Mouse (Mus musculus) embryonic fibroblast, embryonic 13.5 days (primary cell): ENCODE data around the gene C130026I21Rik.
"Not testable (repeated sequence)": the region's sequence is repeated elsewhere in the genome, so short reads cannot be mapped to it uniquely, and the experiment has no call there.

Experiments used
- CTCF ChIP-seq: IDR thresholded peaks from 2 replicates; pipeline ENCODE4 v1.5.1; 2011; ENCODE audit warnings: mild to moderate bottlenecking, control low read depth, low read length, moderate library complexity, borderline replicate concordance; ENCODE audit not compliant: insufficient read depth
- POLR2A ChIP-seq: IDR thresholded peaks from 2 replicates; pipeline ENCODE4 v1.6.1; 2011; ENCODE audit warnings: low read depth, mild to moderate bottlenecking, control low read depth, low read length, moderate library complexity

DNA sequence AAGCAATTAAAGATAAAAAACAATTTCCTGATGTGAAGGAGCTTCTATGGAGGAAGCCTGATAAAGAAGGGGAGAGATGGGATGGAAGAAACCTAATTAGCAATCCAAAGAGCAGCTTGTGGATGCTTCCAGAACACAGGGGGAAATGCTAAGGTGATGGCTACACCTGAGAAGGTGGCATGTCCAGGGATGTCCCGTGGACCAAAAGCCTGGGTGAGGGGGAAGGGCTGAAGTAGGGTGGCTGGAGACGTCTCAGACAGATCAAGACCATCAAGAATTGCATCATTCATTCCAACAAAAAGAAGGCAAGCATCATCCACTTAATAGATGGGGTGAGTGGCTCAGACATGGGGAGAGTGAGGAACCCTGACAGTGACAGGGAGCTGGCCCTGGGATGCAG, 27.3 kb downstream of the C130026I21Rik start:
- not testable (repeated sequence) for TF ChIP-seq CTCF, POLR2A
